In the genomic region with DNA sequence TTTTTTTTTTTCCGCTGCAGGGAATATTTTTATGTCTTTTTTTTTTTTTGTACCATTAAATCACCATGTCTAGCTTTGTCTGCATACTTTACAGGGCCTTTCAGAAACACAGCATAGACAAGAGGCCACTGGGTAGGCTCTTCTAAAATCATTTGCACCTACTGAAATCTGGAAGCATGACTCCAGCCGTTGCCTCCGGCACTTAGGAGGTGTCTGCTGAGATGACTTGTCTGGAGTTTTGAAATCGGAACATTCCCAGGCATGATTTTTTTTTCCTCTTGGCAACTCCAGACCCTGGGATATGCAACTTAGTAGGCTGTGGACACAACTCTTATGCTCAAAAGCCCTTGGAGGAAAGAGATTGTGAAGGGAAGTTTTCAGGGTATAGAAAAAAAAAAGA, we compare ENCODE assay signal across 21 mouse cellular contexts.
"Had no signal": no experiment of that assay in that cellular context is flagged by ENCODE, and none has a peak within 500 bp of the region (broad histone marks: within the 10 kb centered on the region; RNA-seq: fewer than 3 reads in every experiment).

No protein-coding gene starts in this region.

- ATAC-seq: liver, embryonic 12.5 days; midbrain, embryonic 15.5 days had no signal

- H3K36me3 ChIP-seq: limb, embryonic 12.5 days; limb, embryonic 15.5 days; liver, embryonic 12.5 days; liver, embryonic 15.5 days; midbrain, embryonic 15.5 days; neural tube, embryonic 12.5 days; neural tube, embryonic 15.5 days had no signal

- H3K4me2 ChIP-seq: kidney, embryonic 15.5 days; limb, embryonic 12.5 days; limb, embryonic 15.5 days; liver, embryonic 12.5 days; liver, embryonic 15.5 days; midbrain, embryonic 11.5 days; midbrain, embryonic 15.5 days; neural tube, embryonic 12.5 days; neural tube, embryonic 15.5 days had no signal

- DNase-seq: kidney, adult 11 months; kidney, adult 8-10 months; kidney, postnatal 10 days; kidney, postnatal 36 days; left cerebral cortex, postnatal 4 days; right cerebral cortex, adult 18-20 months; right cerebral cortex, postnatal 14 days; right cerebral cortex, postnatal 4 days; thymus, adult 2 months; thymus, postnatal 14 days; thymus, postnatal 4 days had no signal

- H3K9me3 ChIP-seq: kidney, embryonic 15.5 days; limb, embryonic 12.5 days; limb, embryonic 15.5 days; liver, embryonic 12.5 days; liver, embryonic 15.5 days; midbrain, embryonic 15.5 days; neural tube, embryonic 12.5 days; neural tube, embryonic 15.5 days had no signal

- H3K4me1 ChIP-seq: limb, embryonic 15.5 days; liver, embryonic 12.5 days; liver, embryonic 15.5 days; midbrain, embryonic 15.5 days; neural tube, embryonic 12.5 days; neural tube, embryonic 15.5 days had no signal

- H3K9ac ChIP-seq: kidney, embryonic 15.5 days; limb, embryonic 12.5 days; limb, embryonic 15.5 days; liver, embryonic 12.5 days; liver, embryonic 15.5 days; midbrain, embryonic 15.5 days; neural tube, embryonic 12.5 days; neural tube, embryonic 15.5 days had no signal

- H3K27ac ChIP-seq: kidney, embryonic 15.5 days; limb, embryonic 12.5 days; limb, embryonic 15.5 days; liver, embryonic 12.5 days; liver, embryonic 15.5 days; midbrain, embryonic 15.5 days; neural tube, embryonic 12.5 days; neural tube, embryonic 15.5 days; stomach, postnatal 0 days had no signal

- H3K27me3 ChIP-seq: kidney, embryonic 15.5 days; limb, embryonic 12.5 days; limb, embryonic 15.5 days; liver, embryonic 12.5 days; liver, embryonic 15.5 days; midbrain, embryonic 15.5 days; neural tube, embryonic 15.5 days had no signal

- H3K4me3 ChIP-seq: kidney, embryonic 15.5 days; limb, embryonic 12.5 days; limb, embryonic 15.5 days; liver, embryonic 12.5 days; liver, embryonic 15.5 days; midbrain, embryonic 15.5 days; neural tube, embryonic 12.5 days; neural tube, embryonic 15.5 days had no signal
